Mouse (Mus musculus) heart, embryonic 15.5 days (tissue): ENCODE measurements at regions not wholly inside any gene's neighbourhood (a gene's known extent, or its start where the extent isn't known, plus 50 kb on each side); places are given as distances from the start of the nearest gene placed in this dataset.

Experiments
- ATAC-seq: fragments of 200-750 bp; cut with Nextera tagmentation; replicated peaks from 2 replicates; pipeline ENCODE4 v1.8.0; 2017; ENCODE audit warnings: low read depth, moderate TSS enrichment; ENCODE audit not compliant: insufficient number of reproducible peaks, insufficient read depth, low FRiP score
- H3K27ac ChIP-seq: fragments of 300-500 bp; sonication (generic); 2 replicates; pipeline ENCODE4 v1.5.1; 2015; ENCODE audit warnings: mild to moderate bottlenecking, inconsistent platforms
- H3K27me3 ChIP-seq: fragments of 300-500 bp; sonication (generic); 2 replicates; pipeline ENCODE4 v1.6.1; 2015; ENCODE audit warnings: inconsistent platforms
- H3K36me3 ChIP-seq: fragments of 300-500 bp; sonication (generic); 2 replicates; pipeline ENCODE4 v1.6.1; 2015; ENCODE audit warnings: mild to moderate bottlenecking, inconsistent platforms
- H3K4me1 ChIP-seq: fragments of 300-500 bp; sonication (generic); replicated peaks from 2 replicates; pipeline ENCODE4 v1.6.1; 2015; ENCODE audit warnings: inconsistent platforms
- H3K4me2 ChIP-seq: fragments of 300-500 bp; sonication (generic); 2 replicates; pipeline ENCODE4 v1.6.1; 2015; ENCODE audit warnings: inconsistent platforms, mild to moderate bottlenecking, moderate library complexity
- H3K4me3 ChIP-seq: fragments of 300-500 bp; sonication (generic); 2 replicates; pipeline ENCODE4 v1.5.1; 2015; ENCODE audit warnings: mild to moderate bottlenecking, inconsistent platforms
- H3K9ac ChIP-seq: fragments of 300-500 bp; sonication (generic); 2 replicates; pipeline ENCODE4 v1.6.1; 2015; ENCODE audit warnings: mild to moderate bottlenecking, inconsistent platforms
- H3K9me3 ChIP-seq: fragments of 300-500 bp; sonication (generic); replicated peaks from 2 replicates; pipeline ENCODE4 v1.6.1; 2016; ENCODE audit warnings: inconsistent platforms
- WGBS: fragments of 180-500 bp; shearing (Covaris S2); methylation state at CpG from one replicate; pipeline ENCODE4 v1.1.7; 2015; ENCODE audit warnings: mixed read lengths; 5-methylcytosine and 5-hydroxymethylcytosine counted together

DNA sequence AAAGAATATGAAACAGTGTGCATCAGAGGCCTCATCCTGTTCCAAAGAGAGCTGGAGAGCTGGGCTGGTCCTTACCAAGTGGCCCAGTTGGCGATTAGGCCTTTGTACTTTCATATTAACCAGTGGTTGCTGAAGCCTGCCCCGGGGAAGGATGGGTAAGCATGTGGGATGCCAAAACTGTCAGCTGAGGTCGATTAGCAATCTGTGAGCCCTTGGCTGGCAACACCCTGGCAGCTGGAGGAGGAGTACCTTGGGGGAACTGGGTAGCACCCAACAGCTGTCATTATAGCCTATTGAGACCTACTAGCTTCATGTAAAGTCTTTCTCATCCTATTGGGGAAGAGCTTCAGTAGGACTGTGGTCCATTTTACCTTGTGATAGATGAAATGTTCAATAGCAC, 277.2 kb upstream of the 4930583I09Rik start:
- H3K27me3 ChIP-seq, result no peaks in the 10 kb centered on the region
- no peaks in the 10 kb centered on the region for H3K4me1 ChIP-seq
- H3K4me2 ChIP-seq, result no peak overlapping the region
- no peaks in the 10 kb centered on the region for H3K9me3 ChIP-seq
- no peak overlapping the region for H3K9ac ChIP-seq
- H3K36me3 ChIP-seq, result no peaks in the 10 kb centered on the region
- no peak for ATAC-seq
- WGBS, result 74% methylated on average over 3 of the region's 3 CpGs
- H3K4me3 ChIP-seq, result no peak overlapping the region
- no peak overlapping the region for H3K27ac ChIP-seq

- H3K9me3 ChIP-seq, result no peaks in the 10 kb centered on the region
- ATAC-seq, result no peak
- H3K27ac ChIP-seq, result no peak overlapping the region
- no peak overlapping the region for H3K4me3 ChIP-seq
- no peaks in the 10 kb centered on the region for H3K27me3 ChIP-seq
- 93% methylated on average over 2 of the region's 2 CpGs for WGBS
- H3K4me2 ChIP-seq, result no peak overlapping the region
- peaks cover 6% of the 10 kb centered on the region; the same call in 1 of the 2 replicates for H3K4me1 ChIP-seq
- H3K36me3 ChIP-seq, result no peaks in the 10 kb centered on the region
- H3K9ac ChIP-seq, result no peak overlapping the region
Observed at GRCm38 (mm10) chr17:65105622-65106021, 269.8 kb upstream of the 4930583I09Rik start.

DNA sequence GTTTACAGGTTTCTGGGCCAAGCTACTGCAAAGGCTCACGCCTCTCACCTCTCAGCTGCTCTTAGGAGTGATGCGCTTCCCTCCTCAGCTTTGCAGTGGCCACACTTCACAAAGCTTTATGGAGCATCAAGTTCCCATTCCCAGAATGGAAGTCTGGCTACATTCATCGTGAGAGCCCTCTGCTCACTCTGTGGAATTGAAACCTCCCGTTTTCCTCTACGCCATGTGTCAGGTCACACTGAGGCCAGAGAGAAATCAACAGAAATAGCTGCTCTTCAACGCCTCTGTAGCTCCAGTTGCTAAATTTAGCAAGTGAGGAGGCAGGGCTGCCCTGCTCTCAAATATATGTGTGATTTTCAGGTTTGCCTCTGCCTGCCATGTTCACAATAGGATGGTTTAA, 265.3 kb upstream of the 4930583I09Rik start:
- H3K4me1 ChIP-seq, result peaks cover 10% of the 10 kb centered on the region
- H3K4me2 ChIP-seq, result peak overlapping the region; percentile 48
- 24% methylated on average over 6 of the region's 6 CpGs for WGBS
- peak overlapping the region; percentile 90 for H3K27ac ChIP-seq
- peak overlapping the region; percentile 13; the same call in 1 of the 2 replicates for H3K4me3 ChIP-seq
- H3K27me3 ChIP-seq, result no peaks in the 10 kb centered on the region
- peak; percentile 81 for ATAC-seq
- H3K9ac ChIP-seq, result peak overlapping the region; percentile 21; the same call in 1 of the 2 replicates
- H3K9me3 ChIP-seq, result no peaks in the 10 kb centered on the region
- H3K36me3 ChIP-seq, result no peaks in the 10 kb centered on the region

DNA sequence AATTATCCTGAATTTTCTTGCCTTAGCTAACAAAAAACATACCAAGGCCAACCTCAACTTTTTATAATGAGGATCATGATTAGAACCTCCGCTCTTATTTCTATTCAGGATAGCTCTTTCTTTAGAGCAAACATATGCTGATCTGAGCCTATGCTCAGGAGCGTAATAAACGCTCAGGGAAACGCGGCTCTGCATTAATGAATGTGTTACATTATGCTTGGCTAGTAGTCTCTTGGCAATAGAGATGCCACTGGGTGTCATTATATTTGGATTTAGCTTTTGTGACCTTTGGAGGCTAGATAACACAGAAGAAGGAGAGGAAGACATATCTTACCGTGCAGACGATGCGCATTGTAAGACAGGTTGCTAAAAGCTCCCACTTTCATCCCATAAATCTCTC, 246.4 kb upstream of the 4930583I09Rik start:
- Histone ChIP-seq H3K27ac (no peak overlapping the region), H3K27me3 (no peaks in the 10 kb centered on the region), H3K4me3 (no peak overlapping the region), H3K36me3 (no peaks in the 10 kb centered on the region), H3K9me3 (no peaks in the 10 kb centered on the region), H3K4me1 (no peaks in the 10 kb centered on the region), H3K9ac (no peak overlapping the region), H3K4me2 (no peak overlapping the region)
- no peak for ATAC-seq
- 90% methylated on average over 8 of the region's 8 CpGs for WGBS

- no peak overlapping the region for H3K9ac ChIP-seq
- no peaks in the 10 kb centered on the region for H3K9me3 ChIP-seq
- H3K36me3 ChIP-seq, result no peaks in the 10 kb centered on the region
- no peak overlapping the region for H3K4me2 ChIP-seq
- H3K4me3 ChIP-seq, result no peak overlapping the region
- H3K27me3 ChIP-seq, result no peaks in the 10 kb centered on the region
- H3K4me1 ChIP-seq, result no peaks in the 10 kb centered on the region
- no peak overlapping the region for H3K27ac ChIP-seq
- ATAC-seq, result no peak
- 69% methylated on average over 2 of the region's 2 CpGs for WGBS
Observed at GRCm38 (mm10) chr17:65081779-65082086, 245.9 kb upstream of the 4930583I09Rik start.

GRCm38 (mm10) chr17:65081072-65081778, 245.4 kb upstream of the 4930583I09Rik start:
- no peak for ATAC-seq
- 67% methylated on average over 9 of the region's 9 CpGs for WGBS
- H3K4me1 ChIP-seq, result no peaks in the 10 kb centered on the region

GRCm38 (mm10) chr17:65074878-65075277, 239.0 kb upstream of the 4930583I09Rik start:
- Histone ChIP-seq H3K9ac (no peak overlapping the region), H3K4me1 (no peaks in the 10 kb centered on the region), H3K36me3 (no peaks in the 10 kb centered on the region), H3K4me3 (no peak overlapping the region), H3K27me3 (no peaks in the 10 kb centered on the region), H3K27ac (no peak overlapping the region), H3K4me2 (no peak overlapping the region), H3K9me3 (no peaks in the 10 kb centered on the region)
- no peak for ATAC-seq
- WGBS, result 85% methylated on average over 4 of the region's 4 CpGs

More at GRCm38 (mm10) chr17:65081072-65081778, 245.4 kb upstream of the 4930583I09Rik start:
- Histone ChIP-seq H3K9ac (no peak overlapping the region), H3K4me2 (no peak overlapping the region), H3K9me3 (no peaks in the 10 kb centered on the region), H3K36me3 (no peaks in the 10 kb centered on the region), H3K27ac (no peak overlapping the region), H3K4me3 (no peak overlapping the region), H3K27me3 (no peaks in the 10 kb centered on the region)

DNA sequence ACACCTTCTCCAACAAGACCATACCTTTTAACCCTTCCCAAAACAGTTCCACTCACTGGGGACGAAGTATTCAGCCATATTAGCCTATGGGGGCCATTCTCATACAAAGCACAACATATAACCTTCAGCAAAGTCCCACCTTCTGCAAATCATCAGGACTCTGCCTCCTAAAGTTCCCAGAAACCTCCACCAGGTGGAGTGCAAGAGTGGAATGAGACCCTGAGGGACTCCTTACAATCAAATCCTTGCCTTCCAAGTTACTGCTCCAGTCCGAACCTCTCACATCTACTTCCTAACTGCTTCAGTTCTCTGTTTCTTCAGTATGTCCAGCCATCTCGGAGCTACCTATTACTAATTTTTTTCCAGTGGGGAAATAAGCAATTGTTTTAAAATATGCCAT, 235.2 kb upstream of the 4930583I09Rik start:
- H3K9me3 ChIP-seq, result no peaks in the 10 kb centered on the region
- no peak for ATAC-seq
- WGBS, result 33% methylated on average over 3 of the region's 3 CpGs

GRCm38 (mm10) chr17:65066135-65066534, 230.3 kb upstream of the 4930583I09Rik start:
- Histone ChIP-seq H3K9me3 (no peaks in the 10 kb centered on the region), H3K27ac (no peak overlapping the region), H3K4me2 (no peak overlapping the region), H3K36me3 (no peaks in the 10 kb centered on the region), H3K9ac (no peak overlapping the region), H3K4me1 (no peaks in the 10 kb centered on the region), H3K4me3 (no peak overlapping the region), H3K27me3 (no peaks in the 10 kb centered on the region)
- no peak for ATAC-seq
- 57% methylated on average over 3 of the region's 3 CpGs for whole genome bisulfite sequencing

More for the DNA sequence above, 235.2 kb upstream of the 4930583I09Rik start:
- H3K27me3 ChIP-seq, result no peaks in the 10 kb centered on the region
- H3K36me3 ChIP-seq, result no peaks in the 10 kb centered on the region
- no peak overlapping the region for H3K9ac ChIP-seq
- no peak overlapping the region for H3K4me3 ChIP-seq
- H3K4me1 ChIP-seq, result no peaks in the 10 kb centered on the region
- H3K27ac ChIP-seq, result no peak overlapping the region
- no peak overlapping the region for H3K4me2 ChIP-seq

- no peaks in the 10 kb centered on the region for H3K4me1 ChIP-seq
- no peak overlapping the region for H3K4me3 ChIP-seq
- H3K9ac ChIP-seq, result no peak overlapping the region
- no peaks in the 10 kb centered on the region for H3K36me3 ChIP-seq
- H3K9me3 ChIP-seq, result no peaks in the 10 kb centered on the region
- H3K27ac ChIP-seq, result no peak overlapping the region
- 69% methylated on average over 4 of the region's 4 CpGs for WGBS
- no peak for ATAC-seq
- no peaks in the 10 kb centered on the region for H3K27me3 ChIP-seq
- H3K4me2 ChIP-seq, result no peak overlapping the region
Observed at GRCm38 (mm10) chr17:65056059-65056458, 220.2 kb upstream of the 4930583I09Rik start.

GRCm38 (mm10) chr17:65049860-65050482, 214.1 kb upstream of the 4930583I09Rik start:
- Histone ChIP-seq H3K36me3 (no peaks in the 10 kb centered on the region), H3K27me3 (no peaks in the 10 kb centered on the region), H3K9me3 (no peaks in the 10 kb centered on the region), H3K4me3 (no peak overlapping the region), H3K27ac (no peak overlapping the region), H3K9ac (no peak overlapping the region), H3K4me1 (no peaks in the 10 kb centered on the region; the same call in 1 of the 2 replicates), H3K4me2 (no peak overlapping the region)
- ATAC-seq, result no peak
- 62% methylated on average over 7 of the region's 7 CpGs for WGBS

- Histone ChIP-seq H3K9ac (no peak overlapping the region), H3K4me3 (no peak overlapping the region), H3K36me3 (no peaks in the 10 kb centered on the region), H3K27ac (no peak overlapping the region), H3K4me1 (no peaks in the 10 kb centered on the region), H3K9me3 (no peaks in the 10 kb centered on the region), H3K4me2 (no peak overlapping the region), H3K27me3 (no peaks in the 10 kb centered on the region)
- no peak for ATAC-seq
- 68% methylated on average over 5 of the region's 5 CpGs for WGBS
Observed at GRCm38 (mm10) chr17:65015731-65016130, 179.9 kb upstream of the 4930583I09Rik start.
